Comparison of ENCODE assay signal across 20 mouse cellular contexts in the genomic region with DNA sequence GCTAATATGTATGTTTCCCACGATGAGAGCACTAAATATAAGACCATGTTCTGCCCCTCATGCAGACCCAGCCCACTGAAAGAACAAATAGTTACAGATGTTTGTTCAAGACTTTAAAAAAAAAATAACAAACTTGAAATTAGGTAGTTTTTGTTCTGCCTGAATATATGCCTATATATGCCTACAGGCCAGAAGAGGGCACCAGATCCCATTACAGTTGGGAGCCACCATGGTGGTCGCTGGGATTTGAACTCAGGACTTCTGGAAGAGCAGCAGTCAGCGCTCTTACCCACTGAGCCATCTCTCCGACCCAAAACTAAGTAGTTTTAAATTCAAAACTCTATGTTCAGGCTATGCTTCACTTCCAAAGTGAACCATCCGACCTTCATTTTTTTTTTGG. TPM values are rescaled to one million over a fixed set of nuclear protein-coding genes. Genes with fewer than 3 reads are reported as not detected.
A peak's percentile ranks its signal among the peaks of the same experiment; 100 is the strongest.
DNase-seq lines count a peak whose midpoint lies in the region; ATAC-seq and TF ChIP-seq lines count a peak whose summit lies in the region.
"Had no signal": no experiment of that assay in that cellular context is flagged by ENCODE, and none has a peak within 500 bp of the region (broad histone marks: within the 10 kb centered on the region; RNA-seq: fewer than 3 reads in every experiment).

No protein-coding gene starts in this region.

- H3K27ac ChIP-seq in intestine, postnatal 0 days (ENCODE audit: low read depth, low read length): no peak overlapping the region
- H3K27ac ChIP-seq in intestine, embryonic 15.5 days: no peak overlapping the region
- H3K27ac ChIP-seq in lung, embryonic 14.5 days (ENCODE audit: low read depth): no peak overlapping the region
- H3K27ac ChIP-seq in small intestine, adult 2 months (ENCODE audit: insufficient read depth, low read depth, low read length): no peak overlapping the region
- H3K27ac ChIP-seq: embryonic facial prominence, embryonic 10.5 days; forebrain, embryonic 12.5 days; limb, embryonic 13.5 days; midbrain, embryonic 12.5 days; neural tube, embryonic 13.5 days had no signal

- TF ChIP-seq CTCF in intestine, postnatal 0 days (IDR thresholded peaks at IDR 0.05; ENCODE audit: low read depth): peak; percentile 60
- TF ChIP-seq CTCF in lung, embryonic 14.5 days (IDR thresholded peaks at IDR 0.05; ENCODE audit: low read depth): peak; percentile 29; the same call in 1 of the 2 replicates
- TF ChIP-seq CTCF in E14TG2a.4 (conservative IDR thresholded peaks at IDR 0.05; ENCODE audit: low read length): peak; percentile 31
- peak; percentile 29; the same call in 1 of the 2 replicates for TF ChIP-seq CTCF in small intestine, adult 2 months (IDR thresholded peaks at IDR 0.05; ENCODE audit: extremely low read depth, insufficient read length, insufficient replicate concordance, low read depth, low read length)

- TF ChIP-seq POLR2A in small intestine, adult 2 months (IDR thresholded peaks at IDR 0.05; ENCODE audit: low read depth, low read length): no peak

- peaks cover 68% of the 10 kb centered on the region for H3K36me3 ChIP-seq in intestine, postnatal 0 days (ENCODE audit: control insufficient read depth, insufficient read depth)
- H3K36me3 ChIP-seq in intestine, embryonic 15.5 days: peaks cover 16% of the 10 kb centered on the region
- H3K36me3 ChIP-seq in lung, embryonic 14.5 days (ENCODE audit: insufficient read depth): peaks cover 63% of the 10 kb centered on the region
- peaks cover 77% of the 10 kb centered on the region for H3K36me3 ChIP-seq in E14TG2a.4 (ENCODE audit: insufficient read depth, low read length)
- peaks cover 42% of the 10 kb centered on the region for H3K36me3 ChIP-seq in small intestine, adult 2 months (ENCODE audit: control insufficient read depth, insufficient read depth, low read length)

- ATAC-seq in intestine, postnatal 0 days: no peak
- no peak for ATAC-seq in intestine, embryonic 15.5 days
- no peak for ATAC-seq in lung, embryonic 14.5 days (ENCODE audit: insufficient read depth)
- ATAC-seq: inflammation-experienced regulatory T-cells, adult 6 months had no signal

- no peaks in the 10 kb centered on the region for H3K27me3 ChIP-seq in intestine, postnatal 0 days (replicated peaks; ENCODE audit: control insufficient read depth, insufficient read depth, low read length)
- no peaks in the 10 kb centered on the region for H3K27me3 ChIP-seq in intestine, embryonic 15.5 days (replicated peaks)
- H3K27me3 ChIP-seq in lung, embryonic 14.5 days (ENCODE audit: insufficient read depth, low read length): no peaks in the 10 kb centered on the region
- no peaks in the 10 kb centered on the region for H3K27me3 ChIP-seq in E14TG2a.4 (ENCODE audit: insufficient read depth, low read length)
- no peaks in the 10 kb centered on the region for H3K27me3 ChIP-seq in small intestine, adult 2 months (ENCODE audit: control insufficient read depth, insufficient read depth, low read length)
- H3K27me3 ChIP-seq: forebrain, embryonic 12.5 days; limb, embryonic 13.5 days; midbrain, embryonic 12.5 days; neural tube, embryonic 13.5 days had no signal

- H3K4me3 ChIP-seq in intestine, postnatal 0 days (ENCODE audit: low read depth, low read length): no peak overlapping the region
- no peak overlapping the region for H3K4me3 ChIP-seq in intestine, embryonic 15.5 days (replicated peaks)
- no peak overlapping the region for H3K4me3 ChIP-seq in lung, embryonic 14.5 days (ENCODE audit: low read depth, low read length)
- H3K4me3 ChIP-seq in E14TG2a.4 (replicated peaks; ENCODE audit: low read length): no peak overlapping the region
- no peak overlapping the region for H3K4me3 ChIP-seq in small intestine, adult 2 months (ENCODE audit: low read depth, low read length)
- H3K4me3 ChIP-seq: embryonic facial prominence, embryonic 10.5 days; forebrain, embryonic 12.5 days; limb, embryonic 13.5 days; midbrain, embryonic 12.5 days; neural tube, embryonic 13.5 days had no signal

- DNase-seq in lung, embryonic 14.5 days: no peak
- DNase-seq in lung, postnatal 14 days: no peak
- DNase-seq in cerebellum, postnatal 25 days: no peak
- no peak for DNase-seq in adrenal gland, adult 18-20 months (ENCODE audit: low spot score in 2 of 2)
- DNase-seq: adrenal gland, postnatal 10 days; cerebellum, postnatal 10 days; gastrocnemius, postnatal 14 days; kidney, postnatal 4 days; right cerebral cortex, adult 18-20 months; thymus, postnatal 14 days had no signal

- H3K9me3 ChIP-seq in intestine, postnatal 0 days (ENCODE audit: control insufficient read depth): no peaks in the 10 kb centered on the region
- H3K9me3 ChIP-seq in intestine, embryonic 15.5 days: no peaks in the 10 kb centered on the region
- no peaks in the 10 kb centered on the region for H3K9me3 ChIP-seq in lung, embryonic 14.5 days (ENCODE audit: low read depth, low read length)
- no peaks in the 10 kb centered on the region for H3K9me3 ChIP-seq in E14TG2a.4 (ENCODE audit: low read length)
- H3K9me3 ChIP-seq: embryonic facial prominence, embryonic 10.5 days; forebrain, embryonic 12.5 days; limb, embryonic 13.5 days; midbrain, embryonic 12.5 days; neural tube, embryonic 13.5 days had no signal

- H3K4me1 ChIP-seq in intestine, postnatal 0 days (replicated peaks; ENCODE audit: control insufficient read depth, insufficient read depth, low read length): no peaks in the 10 kb centered on the region
- H3K4me1 ChIP-seq in intestine, embryonic 15.5 days (replicated peaks): no peaks in the 10 kb centered on the region
- H3K4me1 ChIP-seq in lung, embryonic 14.5 days (ENCODE audit: insufficient read depth): no peaks in the 10 kb centered on the region
- peaks cover 9% of the 10 kb centered on the region; the same call in 1 of the 2 replicates for H3K4me1 ChIP-seq in E14TG2a.4 (replicated peaks; ENCODE audit: low read depth, low read length)
- H3K4me1 ChIP-seq in small intestine, adult 2 months (ENCODE audit: control insufficient read depth, insufficient read depth, insufficient read length, low read length): no peaks in the 10 kb centered on the region; the same call in 1 of the 2 replicates
- H3K4me1 ChIP-seq: forebrain, embryonic 12.5 days; limb, embryonic 13.5 days; midbrain, embryonic 12.5 days; neural tube, embryonic 13.5 days had no signal

- H3K9ac ChIP-seq in intestine, postnatal 0 days (ENCODE audit: low read depth, low read length): no peak overlapping the region
- no peak overlapping the region for H3K9ac ChIP-seq in intestine, embryonic 15.5 days
- H3K9ac ChIP-seq in lung, embryonic 14.5 days: no peak overlapping the region
- H3K9ac ChIP-seq: forebrain, embryonic 12.5 days; limb, embryonic 13.5 days; midbrain, embryonic 12.5 days; neural tube, embryonic 13.5 days had no signal

- WGBS in intestine, postnatal 0 days: 88% methylated on average over 5 of the region's 5 CpGs
- 91% methylated on average over 5 of the region's 5 CpGs for WGBS in intestine, embryonic 15.5 days
- 88% methylated on average over 5 of the region's 5 CpGs for WGBS in lung, embryonic 14.5 days
- WGBS in small intestine, adult 2 months: 88% methylated on average over 5 of the region's 5 CpGs

- H3K4me2 ChIP-seq in intestine, postnatal 0 days (replicated peaks; ENCODE audit: low read depth): no peak overlapping the region
- H3K4me2 ChIP-seq in intestine, embryonic 15.5 days (replicated peaks): no peak overlapping the region
- no peak overlapping the region for H3K4me2 ChIP-seq in lung, embryonic 14.5 days
- H3K4me2 ChIP-seq: forebrain, embryonic 12.5 days; limb, embryonic 13.5 days; midbrain, embryonic 12.5 days; neural tube, embryonic 13.5 days had no signal

RNA-seq across cellular contexts. Expression of a gene that starts 20.4 kb away (rescaled TPM):
- polyA plus RNA-seq in intestine, postnatal 0 days (2015; fragmentation: Nextera tagmentation; extraction: Ambion mirVana): 8.6 and 9.1 TPM in 2 replicates
- polyA plus RNA-seq in intestine, embryonic 15.5 days (2015; fragmentation: Nextera tagmentation; extraction: Ambion mirVana): 14.8 and 14.9 TPM in 2 replicates
- 15.9 and 16.1 TPM in 2 replicates for polyA plus RNA-seq in lung, embryonic 14.5 days (2014; fragmentation: Nextera tagmentation; extraction: Ambion mirVana)
- 0.89 and 2.2 TPM in 2 replicates for polyA plus RNA-seq in small intestine, adult 2 months (2012; rRNA removed)
- 10 to 100 TPM; 15.4 to 16.7 TPM for total RNA-seq in adrenal gland, adult 18-20 months (2021)

RNA-seq across cellular contexts. Expression of a gene that starts 36.1 kb away (rescaled TPM):
- polyA plus RNA-seq in intestine, postnatal 0 days (2015; fragmentation: Nextera tagmentation; extraction: Ambion mirVana): 63.3 and 75.0 TPM in 2 replicates
- polyA plus RNA-seq in intestine, embryonic 15.5 days (2015; fragmentation: Nextera tagmentation; extraction: Ambion mirVana): 73.2 and 74.7 TPM in 2 replicates
- polyA plus RNA-seq in lung, embryonic 14.5 days (2014; fragmentation: Nextera tagmentation; extraction: Ambion mirVana): 3.0 and 3.6 TPM in 2 replicates
- 14.6 and 46.0 TPM in 2 replicates for polyA plus RNA-seq in small intestine, adult 2 months (2012; rRNA removed)
- total RNA-seq in adrenal gland, adult 18-20 months (2021): 1 to 10 TPM; 1.7 to 2.4 TPM
